Mouse (Mus musculus) hindbrain, embryonic 16.5 days (tissue): ENCODE data around the gene Esrra. TPM values are rescaled to one million over a fixed set of nuclear protein-coding genes. Genes with fewer than 3 reads are reported as not detected.
"Not testable (repeated sequence)": the region's sequence is repeated elsewhere in the genome, so short reads cannot be mapped to it uniquely, and the experiment has no call there.

Experiments
- ATAC-seq: fragments of 200-750 bp; cut with Nextera tagmentation; 2 replicates; pipeline ENCODE4 v1.8.0; 2017; ENCODE audit warnings: moderate TSS enrichment, moderate library complexity
- H3K27ac ChIP-seq: fragments of 300-500 bp; sonication (generic); 2 replicates; pipeline ENCODE4 v1.5.1; 2014; ENCODE audit warnings: low read depth, mild to moderate bottlenecking, control low read depth, low read length, moderate library complexity
- H3K27me3 ChIP-seq: fragments of 300-500 bp; sonication (generic); replicated peaks from 2 replicates; pipeline ENCODE4 v1.6.1; 2014; ENCODE audit warnings: low read length; ENCODE audit not compliant: control insufficient read depth, insufficient read depth
- H3K36me3 ChIP-seq: fragments of 300-500 bp; sonication (generic); 2 replicates; pipeline ENCODE4 v1.6.1; 2014; ENCODE audit warnings: mild to moderate bottlenecking, low read length, moderate library complexity, mixed read lengths; ENCODE audit not compliant: control insufficient read depth, insufficient read depth
- H3K4me1 ChIP-seq: fragments of 300-500 bp; sonication (generic); 2 replicates; pipeline ENCODE4 v1.6.1; 2014; ENCODE audit warnings: low read depth, low read length; ENCODE audit not compliant: control insufficient read depth, insufficient read depth
- H3K4me2 ChIP-seq: fragments of 300-500 bp; sonication (generic); 2 replicates; pipeline ENCODE4 v1.6.1; 2014; ENCODE audit warnings: mild to moderate bottlenecking, low read length, control low read depth, moderate library complexity
- H3K4me3 ChIP-seq: fragments of 300-500 bp; sonication (generic); 2 replicates; pipeline ENCODE4 v1.5.1; 2014; ENCODE audit warnings: mild to moderate bottlenecking, low read length, control low read depth, moderate library complexity
- H3K9ac ChIP-seq: fragments of 300-500 bp; sonication (generic); 2 replicates; pipeline ENCODE4 v1.6.1; 2014; ENCODE audit warnings: low read depth, mild to moderate bottlenecking, control low read depth, low read length, moderate library complexity
- H3K9me3 ChIP-seq: fragments of 300-500 bp; sonication (generic); 2 replicates; pipeline ENCODE4 v1.6.1; 2014; ENCODE audit warnings: mild to moderate bottlenecking, low read length, moderate library complexity; ENCODE audit not compliant: control insufficient read depth
- WGBS: fragments of 180-500 bp; shearing (Covaris S2); extraction: QIAGEN DNeasy Blood & Tissue Kit; methylation state at CpG from one replicate; pipeline ENCODE4 v1.1.7; 2014; 5-methylcytosine and 5-hydroxymethylcytosine counted together
- polyA plus RNA-seq: library from polyadenylated mRNA; unstranded; fragments of >200 nt; fragmentation: Nextera tagmentation; extraction: Ambion mirVana; gene quantifications from 2 replicates; pipeline ENCODE4 v1.2.1, GENCODE M21; 2015

Esrra gene
- polyA plus RNA-seq, 1 experiment from 2014 or later: 17.8 TPM

DNA sequence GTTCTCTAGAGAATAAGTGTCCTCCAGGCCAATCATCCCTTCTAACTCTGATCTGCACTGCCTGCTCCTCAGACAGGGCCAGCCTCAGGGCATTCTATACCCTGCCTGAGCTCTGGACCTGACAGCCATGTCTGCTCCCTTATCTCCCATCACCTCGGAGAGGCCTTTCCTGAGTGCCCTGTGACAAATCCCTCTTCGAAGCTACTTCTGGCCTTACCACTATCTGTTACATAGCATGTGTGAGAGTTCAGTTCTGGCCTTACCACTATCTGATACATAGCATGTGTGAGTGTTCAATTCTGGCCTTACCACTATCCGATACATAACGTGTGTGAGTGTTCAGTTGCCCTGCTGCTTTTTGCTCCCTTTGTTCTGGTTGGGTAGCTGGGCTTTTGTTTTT, 6.3 kb downstream of the Esrra start:
- Histone ChIP-seq H3K4me1 (peaks cover 13% of the 10 kb centered on the region), H3K36me3 (peaks cover 21% of the 10 kb centered on the region)
- 90% methylated on average over 4 of the region's 4 CpGs for WGBS

DNA sequence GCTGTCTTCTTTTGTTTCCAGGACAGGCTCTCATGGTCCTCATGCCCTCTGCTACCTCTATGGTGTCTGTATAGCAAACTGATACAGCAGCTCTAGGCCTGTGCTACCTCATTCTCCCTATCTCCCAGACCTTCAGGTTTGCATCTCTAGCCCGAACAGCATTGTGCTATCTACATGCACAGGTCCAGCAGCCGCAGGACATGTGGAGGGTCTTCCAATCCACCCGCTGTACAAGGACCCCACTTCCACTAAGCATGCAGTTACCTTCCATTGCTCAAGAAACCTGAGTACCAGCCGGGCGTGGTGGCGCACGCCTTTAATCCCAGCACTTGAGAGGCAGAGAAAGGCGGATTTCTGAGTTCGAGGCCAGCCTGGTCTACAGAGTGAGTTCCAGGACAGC, 7.1 kb downstream of the Esrra start:
- Histone ChIP-seq H3K4me2 (no peak overlapping the region), H3K9me3 (no peaks in the 10 kb centered on the region), H3K4me3 (no peak overlapping the region), H3K36me3 (peaks cover 21% of the 10 kb centered on the region), H3K4me1 (peaks cover 8% of the 10 kb centered on the region), H3K27me3 (no peaks in the 10 kb centered on the region), H3K9ac (no peak overlapping the region), H3K27ac (no peak overlapping the region)
- 94% methylated on average over 9 of the region's 9 CpGs for WGBS
- no peak for ATAC-seq

More for the DNA sequence above, 6.3 kb downstream of the Esrra start:
- ATAC-seq: no peak
- H3K27ac ChIP-seq: no peak overlapping the region
- H3K4me2 ChIP-seq: no peak overlapping the region
- H3K4me3 ChIP-seq: no peak overlapping the region
- H3K9me3 ChIP-seq: no peaks in the 10 kb centered on the region
- H3K27me3 ChIP-seq: no peaks in the 10 kb centered on the region
- H3K9ac ChIP-seq: no peak overlapping the region

DNA sequence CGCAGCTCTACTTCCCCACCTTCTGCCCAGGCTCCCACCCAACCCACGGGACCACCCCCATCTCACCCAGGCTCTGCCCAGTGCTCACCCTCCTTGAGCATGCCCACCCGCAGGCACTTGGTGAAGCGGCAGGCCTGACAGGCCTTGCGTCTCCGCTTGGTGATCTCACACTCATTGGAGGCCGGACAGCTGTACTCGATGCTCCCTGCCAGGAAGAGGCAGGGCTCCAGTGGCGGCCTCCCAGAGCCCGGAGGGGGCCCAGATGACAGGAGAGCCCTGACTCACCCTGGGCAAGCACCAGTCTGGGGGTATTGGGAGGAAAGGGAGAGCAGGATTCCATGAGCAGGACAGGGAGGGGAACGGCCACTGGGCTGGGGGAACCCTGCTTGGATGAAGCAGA, 7.6 kb downstream of the Esrra start:
- no peak overlapping the region for H3K4me2 ChIP-seq
- no peaks in the 10 kb centered on the region for H3K9me3 ChIP-seq
- H3K4me3 ChIP-seq: no peak overlapping the region
- 90% methylated on average over 11 of the region's 11 CpGs for WGBS
- no peak overlapping the region for H3K9ac ChIP-seq
- no peak overlapping the region for H3K27ac ChIP-seq
- no peak for ATAC-seq
- H3K27me3 ChIP-seq: no peaks in the 10 kb centered on the region
- peaks cover 21% of the 10 kb centered on the region for H3K36me3 ChIP-seq
- peaks cover 8% of the 10 kb centered on the region for H3K4me1 ChIP-seq

DNA sequence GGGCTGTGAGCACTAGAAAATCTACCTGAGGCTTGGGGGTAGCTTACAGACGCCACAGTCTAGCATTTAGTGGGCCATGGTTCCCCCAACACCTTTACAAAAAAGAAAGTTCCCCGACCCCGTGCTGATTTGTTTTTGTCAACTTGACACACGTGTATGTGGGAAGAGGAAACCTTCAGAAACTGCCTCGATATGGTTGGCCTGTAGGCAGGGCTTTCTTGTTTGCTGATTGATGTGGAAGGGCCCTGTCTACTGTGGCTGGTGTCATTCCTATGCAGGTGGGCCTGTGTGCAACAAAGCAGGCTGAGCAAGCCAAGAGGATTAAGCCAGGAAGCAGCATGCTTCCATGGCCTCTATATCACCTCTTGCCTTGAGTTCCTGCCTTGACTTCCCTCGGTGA, 8.6 kb downstream of the Esrra start:
- 87% methylated on average over 6 of the region's 6 CpGs for WGBS
- peaks cover 17% of the 10 kb centered on the region for H3K4me1 ChIP-seq
- H3K27me3 ChIP-seq: no peaks in the 10 kb centered on the region
- no peak overlapping the region for H3K4me3 ChIP-seq
- H3K4me2 ChIP-seq: no peak overlapping the region
- ATAC-seq: no peak
- H3K36me3 ChIP-seq: peaks cover 21% of the 10 kb centered on the region
- H3K9ac ChIP-seq: no peak overlapping the region
- no peak overlapping the region for H3K27ac ChIP-seq
- H3K9me3 ChIP-seq: no peaks in the 10 kb centered on the region

DNA sequence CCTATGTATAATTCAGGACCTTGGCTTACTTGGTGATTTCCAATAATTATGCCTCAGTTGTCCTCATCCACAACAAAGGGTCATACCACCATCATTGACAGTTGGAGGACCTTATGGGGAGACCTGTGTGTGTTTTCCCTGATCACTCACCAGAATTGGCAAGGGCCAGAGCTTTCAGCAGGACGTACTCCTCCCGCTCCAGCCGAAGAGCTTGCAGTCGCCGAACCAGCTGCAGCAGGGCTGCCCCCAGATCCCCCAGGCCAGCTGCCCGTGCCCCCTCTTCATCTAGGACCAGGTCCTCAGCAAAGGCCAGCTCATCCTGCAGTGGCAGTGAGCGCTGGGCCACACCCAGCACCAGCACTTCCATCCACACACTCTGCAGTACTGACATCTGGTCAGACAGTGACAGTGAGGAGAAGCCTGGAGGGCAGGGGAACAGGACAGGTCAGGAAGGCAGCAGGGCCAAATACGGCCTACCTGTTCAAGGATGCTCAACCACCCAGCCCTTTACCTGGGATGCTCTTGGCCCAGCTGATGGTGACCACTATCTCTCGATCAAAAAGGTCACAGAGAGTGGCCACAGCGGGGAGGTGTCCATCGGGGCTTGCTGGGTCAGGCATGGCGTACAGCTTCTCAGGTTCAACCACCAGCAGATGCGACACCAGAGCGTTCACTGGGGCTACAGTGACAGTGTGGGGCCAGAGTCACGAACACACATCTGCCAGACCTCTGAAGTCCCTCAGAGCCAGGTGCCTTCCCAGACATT, 9.2 kb downstream of the Esrra start:
- Histone ChIP-seq H3K4me2 (no peak overlapping the region), H3K36me3 (peaks cover 21% of the 10 kb centered on the region), H3K9ac (no peak overlapping the region), H3K4me1 (peaks cover 24% of the 10 kb centered on the region), H3K9me3 (no peaks in the 10 kb centered on the region), H3K4me3 (no peak overlapping the region), H3K27me3 (no peaks in the 10 kb centered on the region), H3K27ac (no peak overlapping the region)
- no peak for ATAC-seq
- WGBS: 91% methylated on average over 15 of the region's 15 CpGs

DNA sequence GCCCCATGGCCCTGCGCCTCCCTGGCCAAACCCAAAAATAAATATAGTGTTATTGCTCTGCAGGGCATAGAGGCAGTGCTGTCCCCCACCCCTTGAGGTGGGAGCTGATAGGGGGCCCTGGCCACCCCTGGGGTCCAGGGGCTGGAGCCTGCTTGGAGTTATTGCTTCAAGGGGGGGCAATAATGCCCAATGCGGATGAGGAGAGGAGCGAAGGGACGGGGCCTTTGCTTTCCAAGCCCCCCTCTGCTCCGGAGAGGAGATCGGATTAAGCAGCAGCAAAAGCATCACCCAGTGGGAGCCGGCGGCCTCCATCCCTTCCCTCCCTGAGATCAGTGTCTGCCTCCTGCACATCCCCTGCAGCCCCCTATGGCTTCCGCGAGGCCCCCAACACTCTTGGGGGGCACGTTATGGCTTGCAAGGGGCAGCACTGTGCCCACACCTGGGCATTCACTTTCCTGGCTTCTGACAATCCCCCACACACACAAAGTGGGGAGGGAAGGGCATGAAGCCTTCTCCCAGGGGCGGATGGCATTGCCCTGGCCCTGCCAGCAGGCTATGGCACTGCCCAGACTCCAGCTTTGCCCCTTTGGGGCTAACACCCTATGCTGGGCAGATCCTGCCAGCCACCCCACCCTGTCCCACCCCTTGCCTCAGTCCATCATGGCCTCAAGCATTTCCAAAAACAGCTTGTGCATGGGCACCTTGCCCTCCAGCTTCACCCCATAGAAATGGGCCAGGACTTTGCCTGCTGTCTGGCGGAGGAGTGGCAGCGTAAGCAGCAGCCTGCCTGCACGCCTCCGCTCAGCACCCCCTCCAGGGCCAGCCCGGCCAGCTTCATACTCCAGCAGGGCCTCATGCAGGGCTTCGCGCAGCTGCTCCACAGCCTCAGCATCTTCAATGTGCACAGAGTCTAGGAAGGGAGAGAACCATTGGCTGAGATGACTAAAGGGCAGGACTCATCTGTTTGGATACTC, 10.2 kb downstream of the Esrra start:
- Histone ChIP-seq H3K27me3 (no peaks in the 10 kb centered on the region), H3K4me3 (peak overlapping the region; percentile 14), H3K9me3 (no peaks in the 10 kb centered on the region), H3K36me3 (peaks cover 29% of the 10 kb centered on the region), H3K9ac (no peak overlapping the region), H3K27ac (no peak overlapping the region), H3K4me2 (peak overlapping the region; percentile 67), H3K4me1 (peaks cover 27% of the 10 kb centered on the region)
- ATAC-seq: no peak
- WGBS: 79% methylated on average over 19 of the region's 19 CpGs

DNA sequence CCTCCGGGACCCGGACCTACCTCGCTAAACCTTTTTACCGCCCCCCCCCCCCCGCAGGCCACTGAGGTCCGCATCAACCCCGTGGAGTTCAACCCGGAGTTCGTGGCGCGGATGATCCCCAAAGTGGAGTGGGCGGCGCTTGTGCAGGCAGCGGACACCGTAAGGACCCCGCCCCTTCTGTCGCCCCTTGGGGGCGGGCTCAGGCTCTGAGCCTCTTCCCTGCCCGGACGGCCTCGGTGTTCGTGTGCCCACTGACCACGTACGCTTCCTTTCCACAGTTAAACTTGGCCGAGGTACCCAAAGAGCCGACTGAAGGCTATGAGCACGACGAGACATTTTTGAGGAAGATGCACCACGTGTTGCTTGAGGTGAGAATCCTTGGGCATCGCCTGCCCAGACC, 11.3 kb downstream of the Esrra start:
- peak overlapping the region; percentile 88 for H3K9ac ChIP-seq
- H3K36me3 ChIP-seq: peaks cover 35% of the 10 kb centered on the region
- WGBS: under 1% methylated on average over 26 of the region's 30 CpGs
- peak overlapping the region; percentile 99 for H3K27ac ChIP-seq
- peak overlapping the region; percentile 67 for H3K4me2 ChIP-seq
- ATAC-seq, H3K27me3 ChIP-seq, H3K9me3 ChIP-seq: not testable (repeated sequence)
- H3K4me1 ChIP-seq: peaks cover 27% of the 10 kb centered on the region
- peak overlapping the region; percentile 74 for H3K4me3 ChIP-seq

DNA sequence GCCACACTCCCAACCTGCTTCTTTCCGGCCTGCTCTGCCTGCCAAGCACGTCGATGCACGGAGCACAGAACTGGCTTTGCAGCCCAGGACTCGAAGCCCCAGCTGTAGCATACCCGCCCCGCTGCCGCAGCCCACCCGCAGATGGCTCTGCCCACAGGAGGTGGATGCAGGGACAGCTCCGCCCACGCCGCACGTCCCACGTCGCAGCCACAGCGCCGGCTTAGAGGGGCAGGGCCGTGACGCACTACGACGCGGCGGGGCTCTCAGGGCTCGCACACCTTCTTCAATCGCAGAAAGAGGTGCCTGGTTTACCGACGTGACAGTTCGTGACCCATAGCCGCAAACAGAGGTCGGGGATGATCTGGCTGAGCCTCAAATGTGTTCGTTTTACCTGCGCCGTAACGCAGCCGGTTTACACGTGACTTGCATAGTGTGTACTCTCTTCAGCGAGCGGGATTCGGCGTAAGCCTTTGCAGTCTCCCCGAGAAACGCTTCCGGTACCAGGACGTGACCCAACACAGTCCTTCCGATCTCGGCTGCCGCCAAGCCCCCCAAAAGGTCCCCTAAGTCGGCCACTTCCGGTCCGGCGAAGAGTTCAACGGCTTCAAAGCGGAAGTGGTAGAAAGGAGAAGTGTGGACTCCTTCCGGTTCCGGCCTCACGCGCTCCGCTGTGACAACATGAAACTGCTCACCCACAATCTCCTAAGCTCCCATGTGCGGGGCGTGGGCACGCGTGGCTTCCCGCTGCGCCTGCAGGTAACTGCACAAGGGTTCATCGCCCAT, 11.9 kb downstream of the Esrra start, which contains the start of the genes Trmt112 and Prdx5:
TSS of gene Trmt112 (plus strand) at position 192 of the 783 bp plus-strand sequence.
TSS of gene Prdx5 (minus strand) at position 600 of the 783 bp plus-strand sequence.
- H3K9me3 ChIP-seq: no peaks in the 10 kb centered on the region
- peak within 1 kb of the TSS; percentile 99 for H3K27ac ChIP-seq
- peak within 1 kb of the TSS; percentile 88 for H3K9ac ChIP-seq
- peaks cover 40% of the 10 kb centered on the region for H3K36me3 ChIP-seq
- H3K4me3 ChIP-seq: peak within 1 kb of the TSS; percentile 74
- under 1% methylated on average over 62 of the region's 65 CpGs for WGBS
- peak within 1 kb of the TSS; percentile 67 for H3K4me2 ChIP-seq
- H3K4me1 ChIP-seq: peaks cover 27% of the 10 kb centered on the region
- no peaks in the 10 kb centered on the region for H3K27me3 ChIP-seq
- ATAC-seq: peak; percentile 95
